Mouse (Mus musculus) forelimb bud, embryonic 11.5 days (tissue): ENCODE measurements around the gene Dab1.

Experiments
- DNase-seq: peaks from one replicate; pipeline ENCODE4 v3.0.0-alpha.2; 2012; ENCODE audit warnings: low read depth, low spot score

Dab1 gene

DNA sequence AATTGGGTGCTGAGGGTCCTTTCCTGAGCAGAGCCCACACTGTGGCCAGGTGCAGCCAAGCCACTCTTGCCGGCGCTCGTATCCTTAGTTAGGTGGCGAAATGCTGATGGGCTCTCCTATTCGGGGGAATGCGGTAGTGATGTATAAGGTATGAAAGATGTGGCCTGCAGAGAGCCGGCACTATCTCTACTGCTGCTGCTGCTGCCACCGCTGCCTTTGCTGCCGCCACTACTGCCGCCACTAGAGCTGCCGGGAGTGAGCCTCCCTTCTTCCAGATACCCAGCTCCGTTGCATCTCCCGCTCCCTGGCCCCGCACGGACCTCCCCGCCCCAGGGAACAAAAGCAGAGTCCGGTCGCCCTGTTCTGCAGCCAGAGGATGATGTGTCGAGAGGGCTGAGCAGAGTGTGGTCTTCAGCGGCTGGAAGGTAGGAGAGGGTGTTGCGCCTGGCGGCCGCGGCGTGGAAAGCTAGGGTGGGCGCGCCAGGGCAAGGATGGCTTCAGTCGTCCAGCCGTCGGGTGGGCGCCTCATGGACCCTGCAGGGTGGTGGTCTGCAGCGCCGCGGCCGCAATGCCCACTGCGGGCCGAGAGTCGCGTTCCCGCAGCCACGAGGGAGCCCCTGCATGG, at the start of gene Dab1:
TSS of gene Dab1 (plus strand) at position 39 of the 625 bp plus-strand sequence.
- peak; percentile 8 for DNase-seq

DNA sequence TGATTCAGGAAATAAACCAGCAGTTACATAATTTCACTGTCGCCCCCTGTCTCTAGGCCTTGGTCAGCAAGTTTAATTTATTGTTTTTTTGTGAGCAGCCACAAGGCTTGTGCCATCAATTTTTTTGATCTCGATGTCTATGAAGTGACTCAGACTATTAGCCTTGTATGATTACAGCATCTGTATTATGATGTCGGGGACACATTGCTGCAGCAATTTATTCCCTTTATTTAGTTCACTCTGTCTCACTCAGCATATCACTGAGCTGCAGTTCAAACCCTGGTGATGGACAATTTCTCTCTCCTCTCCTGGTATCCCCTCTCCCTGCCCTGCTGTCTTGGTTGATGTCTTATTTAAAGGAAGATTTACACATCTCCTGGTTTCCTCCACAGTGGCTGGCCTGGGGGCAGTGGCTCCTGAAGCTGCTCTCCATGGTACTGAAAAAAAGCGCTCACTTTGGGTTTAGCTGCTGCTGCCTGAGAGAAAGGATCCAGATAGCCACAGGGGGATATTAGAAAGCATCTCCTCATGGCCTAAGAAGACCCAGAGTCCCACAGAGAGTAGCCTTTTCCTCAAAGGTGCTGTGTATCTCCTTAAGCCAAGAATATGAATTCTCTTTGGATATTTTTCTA, 47.3 kb upstream of the Dab1 start:
- DNase-seq, result peak; percentile 61

DNA sequence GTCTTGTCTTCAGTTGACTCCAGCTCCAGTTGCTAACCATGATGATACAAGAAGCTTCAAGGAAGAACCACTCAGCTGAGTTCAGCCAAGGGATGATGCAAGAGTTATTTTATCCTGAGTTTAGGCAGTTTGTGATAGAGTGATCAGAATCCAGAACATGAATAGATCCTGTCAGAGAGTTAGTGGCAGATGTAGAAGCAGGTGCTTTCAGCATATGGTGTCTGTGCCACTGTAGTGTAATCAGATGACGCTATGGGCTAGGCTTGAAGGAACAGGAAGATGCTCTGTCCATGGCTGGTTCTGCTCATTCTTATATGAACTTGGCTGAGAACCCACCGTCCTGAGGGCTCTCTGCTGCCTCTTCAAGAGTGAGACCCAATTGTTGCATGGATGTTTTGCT, 43.6 kb upstream of the Dab1 start:
- no peak for DNase-seq

DNA sequence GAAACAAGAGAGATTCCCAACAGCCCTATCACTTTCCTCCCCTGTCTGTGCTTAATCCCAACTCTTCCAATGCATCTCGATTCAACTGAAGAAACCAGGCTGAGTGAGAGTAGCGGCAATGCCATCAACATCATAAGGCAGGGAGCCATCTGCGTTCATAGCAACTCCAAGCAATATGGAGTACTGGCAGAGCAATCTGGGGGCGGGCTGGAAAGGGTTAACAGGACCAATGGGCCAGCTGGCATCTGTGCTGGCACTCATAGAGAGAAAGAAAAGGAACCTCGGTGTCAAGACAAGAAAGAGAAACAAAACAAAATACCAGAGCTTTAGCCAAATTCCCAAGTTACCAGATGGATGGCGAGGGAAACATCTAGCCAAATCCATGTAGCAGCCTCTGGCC, 42.9 kb upstream of the Dab1 start:
- no peak for DNase-seq

DNA sequence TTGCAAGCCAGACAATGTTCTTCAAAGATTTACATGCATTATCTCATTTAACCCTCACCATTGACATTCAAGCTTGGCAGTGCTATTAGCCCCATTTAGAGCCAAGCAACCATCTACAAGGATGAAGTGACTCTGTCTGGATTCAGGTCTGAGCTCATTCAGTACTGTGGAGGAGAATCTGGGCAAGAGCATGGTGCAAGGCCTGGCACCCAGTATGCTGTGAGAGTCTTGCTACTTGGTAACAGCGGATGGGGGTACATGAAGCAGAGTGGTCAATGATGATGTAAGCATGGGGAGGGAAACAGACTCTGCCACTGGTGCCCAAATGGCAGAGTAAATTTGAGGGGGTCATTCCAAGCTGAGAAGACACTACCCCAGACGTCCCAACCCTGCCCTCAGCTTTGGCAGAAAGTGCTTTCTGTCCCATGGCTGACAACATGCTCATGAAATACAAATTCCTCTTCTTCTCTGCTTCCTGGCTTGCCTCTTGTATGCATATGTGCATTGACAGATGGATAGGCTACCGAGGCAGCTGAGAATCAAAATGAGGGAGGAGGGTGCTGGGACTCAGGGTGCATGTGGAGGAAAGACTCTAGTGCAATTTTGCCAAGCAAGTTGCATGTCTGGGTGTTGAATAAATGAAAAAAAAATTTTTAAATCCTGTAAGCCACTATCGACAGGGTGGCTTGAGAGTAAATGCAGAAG, 41.9 kb upstream of the Dab1 start:
- no peak for DNase-seq

GRCm38 (mm10) chr4:103577821-103578220, 41.3 kb upstream of the Dab1 start:
- DNase-seq, result no peak

DNA sequence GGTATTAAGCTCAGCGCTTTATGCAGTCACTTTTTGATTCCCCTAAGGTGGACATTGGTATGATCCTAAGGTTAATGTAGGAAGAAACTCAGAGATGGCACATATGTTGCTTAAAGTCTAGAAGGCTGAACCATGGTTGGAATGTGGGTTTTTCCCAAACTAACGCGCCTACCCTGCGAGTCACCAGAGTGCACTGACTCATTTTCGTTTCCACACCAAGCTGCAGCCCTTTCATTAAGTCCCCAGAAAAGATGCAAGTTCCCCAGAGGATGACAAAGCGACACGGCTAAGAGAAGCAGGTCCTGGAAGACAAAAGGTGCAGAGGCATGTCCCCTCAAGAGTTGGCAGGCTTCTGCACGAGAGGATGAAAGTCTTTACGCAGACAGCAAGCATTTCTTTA, 39.1 kb upstream of the Dab1 start:
- DNase-seq, result no peak

GRCm38 (mm10) chr4:103615011-103615410, 4.1 kb upstream of the Dab1 start:
- DNase-seq, result no peak

GRCm38 (mm10) chr4:103619946-103620371, 800 bp downstream of the Dab1 start:
- DNase-seq, result peak; percentile 31

DNA sequence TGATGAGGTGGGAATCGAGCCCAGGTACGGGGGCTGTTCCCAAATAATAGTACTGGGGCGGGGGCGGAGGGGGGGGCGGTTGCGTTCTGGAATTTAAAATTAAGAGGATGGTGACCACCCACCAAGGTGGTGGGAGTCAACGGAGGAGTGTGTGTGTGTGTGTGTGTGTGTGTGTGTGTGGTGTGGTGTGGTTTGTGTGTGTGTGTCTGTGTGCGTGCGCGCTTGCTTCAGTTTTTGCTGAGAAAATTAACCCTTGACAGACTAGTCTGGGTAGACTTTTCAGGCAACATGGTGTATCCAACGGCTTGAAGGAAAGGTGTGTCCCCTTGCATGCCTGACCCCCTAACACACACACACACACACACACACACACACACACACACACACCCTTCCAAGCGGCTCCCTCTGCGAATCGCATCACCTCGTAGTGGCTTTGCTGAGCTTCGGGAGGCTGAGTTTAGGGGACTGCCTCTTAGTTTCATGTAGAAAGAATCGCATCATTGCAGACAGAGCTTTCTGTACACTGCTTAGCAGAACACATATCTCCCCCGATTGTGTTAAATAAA, 1.5 kb downstream of the Dab1 start:
- no peak for DNase-seq

DNA sequence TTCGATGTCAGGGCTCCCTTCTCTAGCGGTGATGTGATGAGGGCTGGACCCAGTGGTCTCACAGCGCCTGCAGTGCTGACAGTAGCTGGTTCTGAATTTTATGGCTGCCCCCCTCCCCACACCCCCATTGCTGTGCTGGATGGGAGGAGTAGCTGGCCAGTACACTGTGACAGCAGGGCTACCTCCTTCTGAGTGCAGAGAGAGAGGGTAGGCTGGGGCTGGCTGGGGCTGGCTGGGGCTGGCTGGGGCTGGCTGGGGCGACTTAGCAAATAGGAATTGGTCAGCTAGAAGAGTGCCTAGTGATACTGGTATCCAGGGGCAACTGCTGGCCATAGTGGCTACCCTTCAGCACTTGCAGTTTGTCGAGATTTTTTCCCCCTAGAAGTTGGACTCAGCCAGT, 2.4 kb downstream of the Dab1 start:
- DNase-seq, result no peak

DNA sequence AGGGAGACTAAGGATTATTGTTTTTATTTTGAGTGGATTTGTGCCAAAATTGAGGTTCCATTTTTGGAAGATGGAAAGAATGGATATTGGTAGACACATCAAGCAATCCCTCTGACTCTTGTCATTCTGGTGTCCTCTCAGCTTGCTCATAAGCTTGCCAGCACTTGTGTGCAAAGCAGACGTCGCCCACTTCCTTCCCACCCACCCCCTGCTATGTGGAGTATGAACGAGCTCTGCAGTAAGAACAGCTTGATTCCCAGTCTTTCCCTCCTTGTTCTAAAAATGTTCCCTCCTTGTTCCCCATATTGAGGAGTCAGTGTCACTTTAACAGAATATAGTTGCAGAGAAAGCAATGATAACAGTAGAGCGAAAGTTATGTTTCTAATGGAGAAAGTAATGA, 11.0 kb downstream of the Dab1 start:
- DNase-seq, result no peak

DNA sequence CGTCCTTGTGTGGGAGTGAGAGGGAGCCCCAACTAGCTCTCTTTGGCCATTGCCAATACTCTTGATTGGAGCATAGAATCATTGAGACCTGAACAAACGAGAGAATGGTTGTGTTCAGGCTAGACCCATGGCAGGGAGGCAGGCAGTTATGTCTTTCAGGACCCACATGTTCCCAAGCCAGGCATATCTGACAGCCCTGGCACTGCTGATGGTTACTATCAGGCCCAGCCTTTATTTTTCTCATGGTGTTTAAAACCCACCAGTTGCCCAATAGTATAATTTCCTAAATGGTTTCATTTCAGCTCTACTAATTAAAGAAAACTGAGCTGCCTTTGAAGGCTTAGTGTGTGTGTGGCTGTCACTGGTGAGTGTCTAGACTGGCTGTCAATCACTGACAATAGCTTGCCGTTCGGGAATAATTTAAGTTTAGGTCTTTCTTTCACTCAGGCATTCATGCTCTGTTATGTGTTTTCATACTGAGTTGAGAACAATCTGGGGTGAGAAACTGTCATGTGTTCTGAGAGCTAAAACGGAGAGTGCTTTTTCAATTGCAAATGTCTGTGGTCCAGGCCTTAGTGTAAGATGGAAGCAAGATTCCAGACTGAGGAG, 17.1 kb downstream of the Dab1 start:
- DNase-seq, result no peak

DNA sequence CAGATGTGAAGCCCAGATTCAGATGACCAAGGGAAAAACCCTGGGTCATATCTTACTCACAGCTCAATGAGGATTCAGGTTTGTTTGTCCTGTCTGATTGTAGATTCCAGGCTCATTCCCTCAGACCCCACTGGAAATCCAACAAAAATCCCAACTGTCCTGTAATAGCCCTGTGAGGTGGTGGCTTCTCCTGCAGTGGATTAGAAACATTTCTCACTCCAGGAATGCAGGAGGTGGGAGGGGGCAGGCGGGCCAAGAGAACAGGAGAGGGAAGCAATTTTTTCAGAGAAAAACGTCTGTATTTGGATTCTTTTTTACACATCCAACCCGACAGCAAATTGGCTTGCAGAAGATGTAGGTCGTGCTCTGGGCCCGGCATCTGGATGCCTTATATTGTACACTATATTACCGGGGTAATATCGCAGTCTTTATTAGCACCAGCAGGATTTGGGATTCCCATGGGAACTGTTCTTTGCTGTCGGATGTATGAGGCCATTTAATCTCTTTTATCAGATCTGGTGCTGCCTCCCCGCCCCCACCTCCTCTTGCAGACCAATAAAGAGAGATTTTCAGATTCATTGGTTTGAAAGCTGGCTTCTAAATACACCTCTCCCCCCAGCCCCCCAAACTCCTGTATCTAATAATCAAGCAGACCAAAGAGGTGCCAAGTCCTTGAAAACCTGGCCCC, 29.2 kb downstream of the Dab1 start:
- DNase-seq, result no peak

DNA sequence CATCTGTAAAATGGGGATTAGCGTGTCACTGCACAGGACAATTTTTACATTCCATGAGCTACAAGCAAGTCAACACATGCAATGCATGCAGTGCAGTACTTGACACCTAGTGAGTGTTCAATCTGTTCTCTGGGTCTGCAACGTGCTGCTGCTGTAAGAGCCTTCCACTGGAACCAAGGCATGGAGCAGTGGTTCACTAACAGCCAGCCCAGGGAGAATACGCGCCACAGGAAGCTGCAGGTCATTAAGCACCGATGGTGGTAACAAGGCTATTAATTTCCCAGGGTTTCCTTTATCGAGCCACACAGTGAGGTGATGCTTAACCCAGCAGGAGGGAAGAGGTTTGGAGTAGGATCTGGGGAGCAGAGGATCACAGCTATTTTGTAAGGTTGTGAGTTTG, 36.6 kb downstream of the Dab1 start:
- DNase-seq, result no peak

DNA sequence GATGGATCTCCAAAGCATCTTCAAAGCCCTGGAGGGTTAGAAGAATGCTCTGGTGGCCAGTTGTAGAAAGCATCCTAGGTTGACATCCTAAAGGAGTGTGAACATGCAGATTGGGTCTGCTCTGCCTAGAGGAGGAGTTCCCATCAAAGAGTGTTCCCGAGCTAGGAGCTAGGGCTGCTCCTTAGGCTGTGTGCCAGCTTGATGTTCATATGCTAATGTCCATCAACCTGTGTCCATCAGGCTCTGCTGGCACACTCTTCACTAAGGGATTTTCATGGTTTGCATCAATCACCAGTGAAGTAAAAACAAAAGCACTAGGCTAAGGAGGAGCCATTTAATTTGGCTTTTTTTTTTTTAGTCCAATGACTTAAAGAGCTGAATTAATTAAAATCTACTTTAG, 42.2 kb downstream of the Dab1 start:
- no peak for DNase-seq

DNA sequence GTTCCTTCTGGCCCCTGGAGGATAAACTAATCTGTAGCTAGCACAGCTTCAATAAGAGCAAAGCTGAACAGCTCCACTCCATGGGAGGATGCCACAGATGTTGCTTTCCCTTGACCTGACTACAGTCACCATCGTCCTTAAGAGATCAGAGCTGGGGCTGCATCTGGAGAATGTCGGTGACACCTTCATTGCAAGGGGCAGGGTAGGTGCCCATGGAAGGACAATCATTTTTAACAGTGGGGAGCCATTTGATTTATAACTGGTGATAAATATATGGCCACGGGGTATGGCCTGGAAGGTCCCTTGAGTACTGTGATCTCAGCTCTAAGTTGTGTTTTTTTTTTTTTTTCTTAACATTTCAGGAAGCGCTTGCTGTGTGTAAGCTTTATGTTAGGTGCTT, 48.3 kb downstream of the Dab1 start:
- DNase-seq, result peak; percentile 54

- no peak for DNase-seq
Measured at GRCm38 (mm10) chr4:103677195-103677594, 58.0 kb downstream of the Dab1 start.

GRCm38 (mm10) chr4:103678501-103678900, 59.3 kb downstream of the Dab1 start:
- DNase-seq, result no peak

GRCm38 (mm10) chr4:103685136-103685535, 66.0 kb downstream of the Dab1 start:
- no peak for DNase-seq

DNA sequence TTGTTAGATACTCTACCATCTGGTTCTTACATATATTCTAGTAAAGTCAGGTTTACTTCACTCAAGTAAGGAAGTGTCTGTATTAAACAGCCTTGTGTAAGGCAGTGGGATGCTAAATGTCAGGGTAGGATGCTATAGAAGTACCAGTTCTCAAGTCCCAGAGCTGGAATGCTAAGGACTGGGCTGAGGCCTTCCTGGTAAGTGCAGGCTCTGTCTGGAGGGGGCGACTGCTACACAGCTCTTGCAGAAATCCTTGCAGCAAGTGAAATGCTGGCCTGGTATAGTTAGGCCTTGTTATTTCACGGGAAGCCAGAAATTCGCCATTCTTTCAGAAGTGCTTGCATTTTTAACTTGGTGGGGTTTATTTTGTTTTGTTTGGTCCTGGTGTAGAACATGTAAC, 72.6 kb downstream of the Dab1 start:
- no peak for DNase-seq

- no peak for DNase-seq
Measured at GRCm38 (mm10) chr4:103699755-103700154, 80.6 kb downstream of the Dab1 start.
